Mouse (Mus musculus) gastrocnemius, adult 8-10 months (tissue): ENCODE measurements around the gene Gamt. TPM values are rescaled to one million over a fixed set of nuclear protein-coding genes. Genes with fewer than 3 reads are reported as not detected.
"Not testable (repeated sequence)": the region's sequence is repeated elsewhere in the genome, so short reads cannot be mapped to it uniquely, and the experiment has no call there.

Experiments used
- DNase-seq, 2 experiments: peaks; one replicate each; pipeline ENCODE4 v3.0.0; 2022; ENCODE audit warnings: low spot score in 2 of 2
- microRNA-seq: library from miRNA; unstranded; fragments of <30 nt; microRNA quantifications from one replicate; pipeline ENCODE4 v1.2.0, GENCODE M21; 2022
- total RNA-seq, 4 experiments: library from RNA; stranded (reverse); gene quantifications; 2 replicates each; pipeline ENCODE4 v1.2.4; 2022

The Gamt gene
- total RNA-seq, 4 experiments from 2014 or later = 19.5 to 33.6 (median 33.4) TPM

- DNase-seq = no peak
Measured at GRCm38 (mm10) chr10:80236145-80236825, 24.5 kb downstream of the Gamt start.

GRCm38 (mm10) chr10:80227877-80228775 is 32.7 kb downstream of the Gamt start:
- DNase-seq = peak; percentile 36 to 45

DNA sequence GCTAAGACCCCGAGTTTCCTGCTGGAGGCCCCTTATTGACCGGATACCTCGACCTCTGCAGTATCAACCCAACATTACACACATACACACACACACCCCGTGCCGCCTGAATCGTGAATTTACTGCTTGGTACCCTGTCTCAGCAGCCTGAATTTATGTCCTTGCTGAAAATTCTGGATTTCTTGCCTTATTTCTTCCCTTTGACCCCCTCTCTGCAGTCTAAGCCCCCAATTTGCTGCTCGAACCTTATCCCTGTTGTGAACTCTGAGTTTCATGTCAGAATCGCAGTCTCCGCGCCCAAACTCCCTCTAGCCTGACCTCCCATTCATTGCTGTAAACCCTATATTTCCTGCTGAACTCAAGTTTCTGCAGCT is 33.7 kb downstream of the Gamt start:
- no peak for DNase-seq

DNA sequence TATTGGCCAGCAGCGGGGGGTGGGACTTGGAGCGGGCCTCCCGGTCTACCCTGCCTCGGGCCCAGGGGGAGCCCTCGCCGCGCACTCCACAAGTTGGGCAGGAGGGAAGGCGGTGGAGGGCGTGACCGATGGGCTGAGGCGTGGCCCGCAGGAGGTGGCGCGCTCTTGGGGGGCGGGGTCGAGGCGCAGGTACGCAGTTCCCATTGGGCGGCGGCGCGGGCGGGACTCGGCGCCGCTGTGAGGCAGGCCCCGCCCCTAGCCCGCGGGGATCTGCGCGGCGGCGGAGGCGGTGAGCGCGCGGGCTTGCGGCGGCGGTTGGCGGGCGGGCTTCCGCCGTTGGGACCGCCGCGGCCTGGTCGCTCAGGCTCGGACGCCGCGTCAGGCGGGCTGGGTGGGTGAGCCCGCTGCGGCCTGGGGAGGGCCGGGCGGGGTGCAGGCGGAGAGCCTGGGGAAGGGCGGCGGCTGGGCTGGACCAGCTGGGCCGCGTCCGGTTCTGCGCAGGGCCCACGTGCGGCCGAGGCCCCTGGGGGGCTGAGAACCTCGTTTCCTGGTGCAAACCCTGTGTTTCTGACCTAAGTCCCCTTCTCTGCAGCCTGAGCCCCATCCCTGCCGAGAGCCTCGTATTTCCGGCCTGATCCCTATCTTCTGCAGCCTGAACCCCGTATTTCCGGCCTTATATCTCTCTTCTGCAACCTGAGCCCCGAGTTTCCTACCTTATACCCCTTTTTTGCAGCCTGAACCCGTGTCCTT is 34.2 kb downstream of the Gamt start, which contains the start of gene Mum1:
Gene Mum1, plus strand, starts transcription at position 19 of the 750 bp plus-strand sequence.
- peak; percentile 100 for DNase-seq

DNA sequence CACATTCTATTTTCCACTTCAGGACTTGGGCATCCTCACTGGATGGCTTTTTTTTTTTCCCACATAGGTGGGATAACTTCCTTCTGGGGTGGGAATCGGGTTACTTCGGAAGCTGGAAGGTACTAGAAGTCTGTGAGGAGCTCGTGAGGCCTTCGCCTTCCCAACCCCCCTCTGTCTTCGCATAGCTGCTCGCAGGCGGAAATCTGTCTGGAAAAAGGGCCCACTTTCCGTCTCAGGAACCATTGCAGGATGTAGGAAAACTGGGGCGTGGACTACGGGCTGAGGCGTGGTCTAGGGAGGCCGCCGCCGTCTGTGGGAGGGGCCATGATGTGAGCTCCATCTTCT is 34.8 kb downstream of the Gamt start:
- DNase-seq = no peak

GRCm38 (mm10) chr10:80223137-80223536 is 37.7 kb downstream of the Gamt start:
- DNase-seq = not testable (repeated sequence)

DNA sequence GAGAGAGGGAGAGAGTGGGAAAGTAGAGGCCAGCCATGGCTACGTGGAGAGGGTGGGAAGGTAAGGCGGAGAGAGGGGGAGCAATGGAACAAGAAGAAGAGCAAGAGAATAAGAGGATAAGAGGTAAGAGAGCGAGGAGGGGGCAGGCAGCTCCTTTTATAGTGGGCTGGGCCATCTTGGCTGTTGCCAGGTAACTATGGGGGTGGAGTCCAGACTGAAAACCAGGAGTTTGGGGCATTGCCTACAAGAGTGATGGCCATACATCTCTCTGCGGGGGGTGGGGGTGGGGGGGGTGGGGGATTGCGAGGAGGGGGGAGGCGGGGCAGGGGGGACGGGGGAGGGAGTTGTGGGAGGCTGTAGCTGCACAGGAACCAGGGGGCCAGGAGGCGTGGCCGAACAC is 40.1 kb downstream of the Gamt start:
- no peak for DNase-seq

DNA sequence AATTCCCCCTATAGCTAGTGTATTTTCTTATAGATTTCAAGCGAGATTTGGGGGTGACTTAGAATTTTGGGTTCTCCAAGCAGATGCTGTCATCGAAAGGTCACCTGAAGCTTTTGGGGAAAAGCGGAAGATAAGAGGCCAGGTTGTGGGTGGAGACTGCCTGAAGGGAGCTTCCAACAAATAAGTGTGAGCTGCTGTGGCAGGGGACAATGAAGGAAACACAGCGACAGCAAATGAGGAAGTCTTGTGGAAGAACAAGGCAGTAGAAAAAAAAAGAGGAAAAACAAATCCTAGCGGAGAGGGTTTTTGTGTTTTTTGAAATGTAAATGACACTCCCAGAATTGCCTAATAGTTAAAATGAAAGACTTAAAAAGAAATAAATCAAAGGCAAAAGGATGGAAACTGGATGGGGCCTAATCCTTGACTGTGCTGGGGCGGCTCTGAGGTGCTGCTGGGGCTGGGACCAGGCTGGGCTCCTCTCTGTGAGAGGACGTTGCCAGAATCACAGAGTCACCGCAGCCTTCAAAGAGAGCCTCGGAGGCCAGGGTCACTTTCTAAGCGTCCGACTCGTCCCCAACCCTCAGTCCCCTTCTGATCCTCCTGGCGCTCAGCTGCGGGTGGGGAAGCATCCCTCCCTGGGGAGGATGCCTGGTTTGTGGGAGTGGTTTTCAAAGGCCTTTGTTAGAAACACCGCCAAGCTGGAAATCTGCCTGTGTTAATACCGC is 45.6 kb downstream of the Gamt start:
- no peak for DNase-seq

GRCm38 (mm10) chr10:80211547-80212103 is 49.2 kb downstream of the Gamt start:
- DNase-seq = not testable (repeated sequence)

DNA sequence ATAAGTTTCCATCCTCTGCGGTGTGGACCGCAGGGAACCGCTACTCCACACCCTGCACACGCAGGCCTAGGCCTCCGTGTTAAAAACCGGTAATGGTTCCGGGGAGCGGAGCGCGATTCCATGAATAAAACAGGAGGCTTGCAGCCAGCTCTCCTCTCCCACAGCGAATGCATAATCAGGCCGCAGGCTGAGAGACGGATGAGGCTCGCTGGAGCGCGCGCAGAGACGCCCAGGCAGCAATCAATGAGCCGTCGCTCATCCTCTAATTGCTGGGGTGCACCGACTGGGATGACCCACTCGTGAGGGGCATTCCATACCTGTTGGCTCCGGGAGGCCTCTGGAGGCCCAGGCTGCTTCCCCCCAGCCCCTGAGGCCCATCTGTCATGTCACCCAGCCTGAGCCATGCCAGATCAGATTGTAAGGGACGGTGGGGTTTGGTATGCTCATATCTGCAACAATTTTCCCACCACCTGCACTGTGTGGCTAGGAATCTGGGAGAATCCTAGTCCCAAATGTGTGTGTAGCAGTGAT is 51.9 kb downstream of the Gamt start:
- no peak for DNase-seq

- DNase-seq = no peak
Measured at GRCm38 (mm10) chr10:80208248-80208647, 52.6 kb downstream of the Gamt start.

Small RNA genes lying within 50 kb of the gene (microRNA-seq; reads per million reads assigned to microRNA genes)
- not detected for gene Mir6911

Other genes starting within 250 kb of the Gamt start
- gene Arhgap45, start 244.4 kb downstream of the Gamt start, total RNA-seq = 1 to 10 TPM in 2 of 4 experiments, under 1 TPM in 2; 0.48 to 1.3 (median 0.84) TPM
- 10 to 100 TPM; 38.3 to 47.6 (median 39.7) TPM for gene Polr2e, start 221.2 kb downstream of the Gamt start, total RNA-seq
- gene Gpx4, start 213.8 kb downstream of the Gamt start, total RNA-seq = 100 to 1,000 TPM; 510 to 613 (median 541) TPM
- gene Sbno2, start 155.4 kb downstream of the Gamt start, total RNA-seq = 1 to 10 TPM; 4.8 to 5.7 (median 5.3) TPM
- 100 to 1,000 TPM; 157 to 173 (median 162) TPM for gene Stk11, start 145.2 kb downstream of the Gamt start, total RNA-seq
- gene Atp5d, start 122.4 kb downstream of the Gamt start, total RNA-seq = 100 to 1,000 TPM; 525 to 571 (median 544) TPM
- gene Cbarp, start 120.2 kb downstream of the Gamt start, total RNA-seq = 1 to 10 TPM; 1.9 to 4.0 (median 2.9) TPM
- 10 to 100 TPM; 20.8 to 36.0 (median 29.5) TPM for gene Midn, start 112.7 kb downstream of the Gamt start, total RNA-seq
- gene Cirbp, start 95.0 kb downstream of the Gamt start, total RNA-seq = 10 to 100 TPM; 23.4 to 49.1 (median 31.4) TPM
- gene 1600002K03Rik, start 88.1 kb downstream of the Gamt start, total RNA-seq = 1 to 10 TPM; 4.3 to 7.8 (median 6.9) TPM
- under 1 TPM; 0.19 to 0.48 (median 0.36) TPM for gene Efna2, start 81.5 kb downstream of the Gamt start, total RNA-seq
- 10 to 100 TPM; 12.7 to 16.9 (median 15.2) TPM for gene Mum1, start 34.6 kb downstream of the Gamt start, total RNA-seq
- gene Ndufs7, start 11.9 kb downstream of the Gamt start, total RNA-seq = 100 to 1,000 TPM; 576 to 623 (median 605) TPM
- 10 to 100 TPM; 31.8 to 38.5 (median 34.6) TPM for gene Dazap1, start 474 bp upstream of the Gamt start, total RNA-seq
- gene Rps15, start 31.4 kb upstream of the Gamt start, total RNA-seq = 100 to 1,000 TPM; 626 to 776 (median 688) TPM
- under 1 TPM; 0.24 to 0.54 (median 0.31) TPM for gene Apc2, start 35.0 kb upstream of the Gamt start, total RNA-seq
- 1 to 10 TPM; 5.4 to 8.9 (median 6.6) TPM for gene 2310011J03Rik, start 59.5 kb upstream of the Gamt start, total RNA-seq
- 1 to 10 TPM in 1 of 4 experiments, under 1 TPM in 3; 0.67 to 1.1 (median 0.91) TPM for gene Pcsk4, start 68.5 kb upstream of the Gamt start, total RNA-seq
- gene Reep6, start 68.9 kb upstream of the Gamt start, total RNA-seq = 1 to 10 TPM; 2.6 to 4.0 (median 3.2) TPM
- 10 to 100 TPM; 22.6 to 30.4 (median 26.9) TPM for gene Adamtsl5, start 87.4 kb upstream of the Gamt start, total RNA-seq
- gene Plk5, start 95.4 kb upstream of the Gamt start, total RNA-seq = under 1 TPM in 2 of 4 experiments, not detected in 2; 0.27 to 0.36 TPM
- gene Mex3d, start 126.6 kb upstream of the Gamt start, total RNA-seq = 1 to 10 TPM; 4.2 to 6.3 (median 4.7) TPM
- 100 to 1,000 TPM; 120 to 138 (median 131) TPM for gene Mbd3, start 138.5 kb upstream of the Gamt start, total RNA-seq
- gene Uqcr11, start 145.8 kb upstream of the Gamt start, total RNA-seq = 100 to 1,000 TPM; 691 to 868 (median 797) TPM
- gene Tcf3, start 172.6 kb upstream of the Gamt start, total RNA-seq = 10 to 100 TPM in 3 of 4 experiments, 1 to 10 TPM in 1; 9.9 to 13.1 (median 10.8) TPM
- gene Onecut3, start 233.8 kb upstream of the Gamt start, total RNA-seq = not detected